Mouse (Mus musculus) testis, adult 2 months (tissue): ENCODE results near the gene Sh3rf1.

ENCODE experiments used
- CTCF ChIP-seq: fragments of 200-500 bp; IDR thresholded peaks from 2 replicates; pipeline ENCODE4 v1.5.1; 2012; ENCODE audit warnings: low read depth, mild to moderate bottlenecking, inconsistent platforms, low read length, moderate library complexity; ENCODE audit not compliant: control insufficient read depth, insufficient read depth, insufficient replicate concordance
- POLR2A ChIP-seq: fragments of 200-500 bp; IDR thresholded peaks from 2 replicates; pipeline ENCODE4 v1.6.1; 2012; ENCODE audit warnings: low read depth, mild to moderate bottlenecking, inconsistent platforms, low read length, moderate library complexity; ENCODE audit not compliant: control insufficient read depth

DNA sequence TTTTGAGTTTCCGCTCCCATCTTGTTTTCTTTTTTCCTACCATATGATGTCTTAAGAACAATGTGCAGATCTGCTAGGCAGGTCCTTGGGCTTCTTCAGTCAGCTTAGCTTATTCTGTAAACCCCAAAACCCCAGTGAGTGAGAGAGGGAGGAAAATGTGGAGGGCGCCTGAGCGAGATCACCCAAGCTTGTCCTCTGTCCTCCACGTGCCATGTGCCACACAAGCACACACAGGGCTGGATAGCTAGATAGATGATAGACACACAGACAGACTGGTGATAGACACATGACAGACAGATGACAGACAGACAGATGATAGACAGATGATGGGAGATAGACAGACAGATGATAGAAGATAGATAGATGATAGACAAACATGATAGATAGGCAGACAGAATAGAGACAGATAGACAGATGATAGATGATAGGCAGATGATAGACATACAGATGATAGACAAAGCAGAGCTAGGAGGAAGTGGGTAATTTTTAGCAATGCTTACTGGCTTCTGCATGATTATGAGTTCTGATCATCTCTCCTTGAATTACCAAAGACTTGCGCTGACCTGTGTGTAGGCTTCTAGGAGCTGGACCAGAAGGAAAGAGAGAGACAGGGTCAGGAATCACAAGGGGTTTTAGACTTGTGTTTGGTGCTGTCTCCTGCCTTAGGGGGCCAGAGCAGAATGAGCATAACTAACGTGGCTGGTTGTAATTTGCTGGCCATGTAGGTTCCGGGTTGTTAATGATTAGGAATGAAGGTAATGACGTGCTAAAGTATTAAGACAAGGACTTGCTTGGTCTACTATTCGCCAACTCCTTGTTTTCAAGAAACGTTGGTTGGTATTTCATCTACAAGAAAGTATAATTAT, 58.9 kb downstream of the Sh3rf1 start:
- TF ChIP-seq POLR2A (no peak), CTCF (no peak)
